Mouse (Mus musculus): ENCODE measurements at regions not wholly inside any gene's neighbourhood (a gene's known extent, or its start where the extent isn't known, plus 50 kb on each side); places are given as distances from the start of the nearest gene placed in this dataset.

GRCm38 (mm10) chr1:19290098-19290497 lies 81.4 kb downstream of the Tfap2b start:
- peak; percentile 7 for DNase-seq (ENCODE audit: low read depth)

GRCm38 (mm10) chr1:19321598-19321997 lies 112.9 kb downstream of the Tfap2b start:
- no peak for DNase-seq (ENCODE audit: low read depth)

GRCm38 (mm10) chr1:19336062-19336461 lies 127.3 kb downstream of the Tfap2b start:
- no peak for DNase-seq (ENCODE audit: low read depth)

GRCm38 (mm10) chr1:19337207-19337606 lies 128.5 kb downstream of the Tfap2b start:
- DNase-seq (ENCODE audit: low read depth), result no peak

- no peak for DNase-seq (ENCODE audit: low read depth)
Measured at GRCm38 (mm10) chr1:19344445-19344844, 135.7 kb downstream of the Tfap2b start.

- no peak for DNase-seq (ENCODE audit: low read depth)
Measured at GRCm38 (mm10) chr1:19350495-19350894, 141.8 kb downstream of the Tfap2b start.

- no peak for DNase-seq (ENCODE audit: low read depth)
Measured at GRCm38 (mm10) chr1:19384856-19385255, 176.1 kb downstream of the Tfap2b start.

- no peak for DNase-seq (ENCODE audit: low read depth)
Measured at GRCm38 (mm10) chr1:19388864-19389505, 180.3 kb downstream of the Tfap2b start.

GRCm38 (mm10) chr1:19407556-19407955 lies 198.8 kb downstream of the Tfap2b start:
- no peak for DNase-seq (ENCODE audit: low read depth)

GRCm38 (mm10) chr1:19412345-19412744 lies 203.6 kb downstream of the Tfap2b start:
- no peak for DNase-seq (ENCODE audit: low read depth)

- DNase-seq (ENCODE audit: low read depth), result no peak
Measured at GRCm38 (mm10) chr1:19421116-19421515, 212.4 kb downstream of the Tfap2b start.

- DNase-seq (ENCODE audit: low read depth), result no peak
Measured at GRCm38 (mm10) chr1:19450786-19451185, 242.1 kb downstream of the Tfap2b start.

GRCm38 (mm10) chr1:19458646-19459441 lies 250.1 kb downstream of the Tfap2b start:
- DNase-seq (ENCODE audit: low read depth), result no peak

- no peak for DNase-seq (ENCODE audit: low read depth)
Measured at GRCm38 (mm10) chr1:19459876-19460275, 251.2 kb downstream of the Tfap2b start.

- DNase-seq (ENCODE audit: low read depth), result no peak
Measured at GRCm38 (mm10) chr1:19473561-19473960, 264.8 kb downstream of the Tfap2b start.
